Mouse (Mus musculus) heart, embryonic 14.5 days (tissue): ENCODE results near the gene Rpl5. TPM values are rescaled to one million over a fixed set of nuclear protein-coding genes. Genes with fewer than 3 reads are reported as not detected.

Source experiments
- ATAC-seq: fragments of 200-750 bp; cut with Nextera tagmentation; 2 replicates; pipeline ENCODE4 v1.8.0; 2017; ENCODE audit warnings: low read depth, moderate TSS enrichment; ENCODE audit not compliant: insufficient number of reproducible peaks, insufficient read depth, low FRiP score
- H3K27ac ChIP-seq, 2 experiments: fragments of 200-500 bp in 1 of 2; fragments of 300-500 bp in 1 of 2; sonication (generic) in 1 of 2; replicated peaks in 1 of 2; 2 replicates each; pipeline ENCODE4 v1.5.1; 2012 to 2014; ENCODE audit warnings: low read depth in 2 of 2, low read length in 2 of 2, control low read depth in 1 of 2, mild to moderate bottlenecking in 1 of 2, mixed read lengths in 1 of 2; ENCODE audit not compliant: control insufficient read depth in 1 of 2, insufficient read depth in 1 of 2
- H3K27me3 ChIP-seq: fragments of 300-500 bp; sonication (generic); 2 replicates; pipeline ENCODE4 v1.6.1; 2014; ENCODE audit warnings: mild to moderate bottlenecking, low read length, control low read depth; ENCODE audit not compliant: control insufficient read depth, insufficient read depth
- H3K36me3 ChIP-seq: fragments of 300-500 bp; sonication (generic); 2 replicates; pipeline ENCODE4 v1.6.1; 2014; ENCODE audit warnings: mild to moderate bottlenecking, control low read depth, low read length, mixed read lengths; ENCODE audit not compliant: control insufficient read depth, insufficient read depth
- H3K4me1 ChIP-seq, 2 experiments: fragments of 200-500 bp in 1 of 2; fragments of 300-500 bp in 1 of 2; sonication (generic) in 1 of 2; 2 replicates each; pipeline ENCODE4 v1.6.1; 2012 to 2014; ENCODE audit warnings: low read length in 2 of 2, control low read depth in 1 of 2, mixed read lengths in 1 of 2; ENCODE audit not compliant: control insufficient read depth in 2 of 2, insufficient read depth in 2 of 2
- H3K4me2 ChIP-seq: fragments of 300-500 bp; sonication (generic); 2 replicates; pipeline ENCODE4 v1.6.1; 2014; ENCODE audit warnings: mild to moderate bottlenecking, low read length
- H3K4me3 ChIP-seq, 2 experiments: fragments of 200-500 bp in 1 of 2; fragments of 300-500 bp in 1 of 2; sonication (generic) in 1 of 2; 2 replicates each; pipeline ENCODE4 v1.5.1; 2012 to 2014; ENCODE audit warnings: low read length in 2 of 2, mild to moderate bottlenecking in 2 of 2, control low read depth in 1 of 2, low read depth in 1 of 2, moderate library complexity in 1 of 2; ENCODE audit not compliant: control insufficient read depth in 1 of 2, insufficient read depth in 1 of 2
- H3K9ac ChIP-seq: fragments of 300-500 bp; sonication (generic); 2 replicates; pipeline ENCODE4 v1.6.1; 2014; ENCODE audit warnings: mild to moderate bottlenecking, low read length
- H3K9me3 ChIP-seq: fragments of 300-500 bp; sonication (generic); 2 replicates; pipeline ENCODE4 v1.6.1; 2016; ENCODE audit warnings: low read length, control low read depth; ENCODE audit not compliant: control insufficient read depth
- WGBS: fragments of 180-500 bp; shearing (Covaris S2); extraction: QIAGEN DNeasy Blood & Tissue Kit; methylation state at CpG from one replicate; pipeline ENCODE4 v1.1.7; 2014; 5-methylcytosine and 5-hydroxymethylcytosine counted together
- polyA plus RNA-seq: library from polyadenylated mRNA; unstranded; fragments of >200 nt; fragmentation: Nextera tagmentation; extraction: Ambion mirVana; gene quantifications from 2 replicates; pipeline ENCODE4 v1.2.1, GENCODE M21; 2014

Rpl5 gene
- polyA plus RNA-seq, 1 experiment from 2014 or later: 47.3 TPM

- no peak overlapping the region for H3K27ac ChIP-seq
- peaks cover 0 to 10% of the 10 kb centered on the region in 2 experiments; a peak in 1 of 4 replicates for H3K4me1 ChIP-seq
- no peak overlapping the region for H3K4me3 ChIP-seq
- no peak overlapping the region for H3K9ac ChIP-seq
- WGBS: 68% methylated on average over 3 of the region's 3 CpGs
- ATAC-seq: no peak
- H3K27me3 ChIP-seq: no peaks in the 10 kb centered on the region
- no peaks in the 10 kb centered on the region for H3K9me3 ChIP-seq
- H3K4me2 ChIP-seq: no peak overlapping the region
- peaks cover 76% of the 10 kb centered on the region for H3K36me3 ChIP-seq
These were observed 4.0 kb downstream of the Rpl5 start for GRCm38 (mm10) chr5:107904325-107904724.

GRCm38 (mm10) chr5:107908514-107909110 lies 8.3 kb downstream of the Rpl5 start:
- H3K27me3 ChIP-seq: no peaks in the 10 kb centered on the region
- 60% methylated on average over 2 of the region's 2 CpGs for WGBS
- no peak overlapping the region for H3K27ac ChIP-seq
- ATAC-seq: no peak
- H3K4me1 ChIP-seq: no peaks in the 10 kb centered on the region
- H3K36me3 ChIP-seq: peaks cover 67% of the 10 kb centered on the region
- no peak overlapping the region for H3K4me3 ChIP-seq
- H3K9me3 ChIP-seq: no peaks in the 10 kb centered on the region
- no peak overlapping the region for H3K9ac ChIP-seq
- no peak overlapping the region for H3K4me2 ChIP-seq

DNA sequence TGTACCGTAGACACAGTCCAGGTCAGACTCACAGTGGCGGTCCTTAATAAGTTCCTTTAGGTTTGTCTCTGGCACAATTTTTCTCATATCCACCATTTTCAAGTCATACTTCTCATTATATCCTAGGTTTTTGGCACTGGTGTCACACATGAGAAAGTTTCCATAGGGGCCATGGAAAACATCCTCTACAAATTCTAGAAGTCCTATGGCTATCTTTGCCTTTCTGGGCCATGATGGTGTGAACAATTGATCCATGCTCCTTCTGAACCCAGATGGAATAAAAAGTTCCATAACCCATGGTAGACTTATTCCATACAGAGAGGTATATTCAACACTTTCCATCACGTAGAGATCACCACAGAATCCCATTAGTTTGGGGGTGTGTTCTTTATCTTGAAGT lies 9.4 kb downstream of the Rpl5 start:
- no peak for ATAC-seq
- no peak overlapping the region for H3K4me3 ChIP-seq
- no peak overlapping the region for H3K4me2 ChIP-seq
- WGBS: 85% methylated on average over 3 of the region's 3 CpGs
- no peak overlapping the region for H3K9ac ChIP-seq
- peaks cover 56% of the 10 kb centered on the region for H3K36me3 ChIP-seq
- no peaks in the 10 kb centered on the region for H3K9me3 ChIP-seq
- H3K27ac ChIP-seq: no peak overlapping the region
- H3K4me1 ChIP-seq: no peaks in the 10 kb centered on the region
- no peaks in the 10 kb centered on the region for H3K27me3 ChIP-seq

GRCm38 (mm10) chr5:107910084-107910616 lies 9.8 kb downstream of the Rpl5 start:
- Histone ChIP-seq H3K4me2 (no peak overlapping the region), H3K9me3 (no peaks in the 10 kb centered on the region), H3K36me3 (peaks cover 52% of the 10 kb centered on the region), H3K27me3 (no peaks in the 10 kb centered on the region), H3K4me1 (no peaks in the 10 kb centered on the region), H3K4me3 (no peak overlapping the region), H3K9ac (no peak overlapping the region), H3K27ac (no peak overlapping the region)
- ATAC-seq: no peak
- WGBS: 61% methylated on average over 5 of the region's 5 CpGs

DNA sequence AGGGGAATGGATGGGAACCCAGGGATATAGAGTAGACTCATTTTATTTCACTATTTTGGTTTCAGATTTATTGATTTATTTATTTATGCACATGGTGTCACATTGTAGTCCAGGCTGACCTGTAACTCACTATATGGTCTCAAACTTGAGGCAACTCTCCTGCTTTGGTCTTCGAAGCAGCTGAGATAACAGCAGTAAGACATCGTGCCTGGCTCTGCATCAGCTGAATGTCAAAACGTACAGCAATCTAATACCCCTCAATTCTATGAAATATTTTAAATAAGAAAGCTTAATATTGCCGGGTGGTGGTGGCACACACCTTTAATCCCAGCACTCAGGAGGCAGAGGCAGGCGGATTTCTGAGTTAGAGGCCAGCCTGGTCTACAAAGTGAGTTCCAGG lies 10.7 kb downstream of the Rpl5 start:
- ATAC-seq: no peak
- no peaks in the 10 kb centered on the region for H3K27me3 ChIP-seq
- no peaks in the 10 kb centered on the region for H3K4me1 ChIP-seq
- WGBS: 84% methylated on average over 5 of the region's 5 CpGs
- no peak overlapping the region for H3K9ac ChIP-seq
- H3K4me3 ChIP-seq: no peak overlapping the region
- no peak overlapping the region for H3K27ac ChIP-seq
- H3K36me3 ChIP-seq: peaks cover 43% of the 10 kb centered on the region
- H3K9me3 ChIP-seq: no peaks in the 10 kb centered on the region
- no peak overlapping the region for H3K4me2 ChIP-seq

- H3K4me2 ChIP-seq: no peak overlapping the region
- H3K4me1 ChIP-seq: no peaks in the 10 kb centered on the region
- H3K4me3 ChIP-seq: no peak overlapping the region
- no peaks in the 10 kb centered on the region for H3K27me3 ChIP-seq
- peaks cover under 1% of the 10 kb centered on the region; the same call in 1 of the 2 replicates for H3K36me3 ChIP-seq
- no peak overlapping the region for H3K9ac ChIP-seq
- no peak for ATAC-seq
- WGBS: 41% methylated on average over 4 of the region's 4 CpGs
- no peaks in the 10 kb centered on the region for H3K9me3 ChIP-seq
- no peak overlapping the region for H3K27ac ChIP-seq
These were observed 15.0 kb downstream of the Rpl5 start for GRCm38 (mm10) chr5:107915280-107915679.

- Histone ChIP-seq H3K27ac (no peak overlapping the region), H3K4me1 (no peaks in the 10 kb centered on the region), H3K27me3 (no peaks in the 10 kb centered on the region), H3K9ac (no peak overlapping the region), H3K9me3 (no peaks in the 10 kb centered on the region), H3K4me2 (no peak overlapping the region), H3K36me3 (no peaks in the 10 kb centered on the region), H3K4me3 (no peak overlapping the region)
- WGBS: 68% methylated on average over 2 of the region's 2 CpGs
- no peak for ATAC-seq
These were observed 21.3 kb downstream of the Rpl5 start for GRCm38 (mm10) chr5:107921400-107922252.
